Mouse (Mus musculus) forebrain, embryonic 12.5 days (tissue): ENCODE measurements around the gene Mtch1. TPM values are rescaled to one million over a fixed set of nuclear protein-coding genes. Genes with fewer than 3 reads are reported as not detected.
"Not testable (repeated sequence)": the region's sequence is repeated elsewhere in the genome, so short reads cannot be mapped to it uniquely, and the experiment has no call there.

ENCODE experiments used
- ATAC-seq: fragments of 200-750 bp; cut with Nextera tagmentation; 2 replicates; pipeline ENCODE4 v1.8.0; 2017; ENCODE audit warnings: moderate TSS enrichment; ENCODE audit not compliant: low FRiP score
- H3K27ac ChIP-seq: fragments of 300-500 bp; sonication (generic); 2 replicates; pipeline ENCODE4 v1.5.1; 2016; ENCODE audit warnings: mild to moderate bottlenecking
- H3K27me3 ChIP-seq: fragments of 300-500 bp; sonication (generic); 2 replicates; pipeline ENCODE4 v1.6.1; 2016; ENCODE audit warnings: mild to moderate bottlenecking
- H3K36me3 ChIP-seq: fragments of 300-500 bp; sonication (generic); replicated peaks from 2 replicates; pipeline ENCODE4 v1.6.1; 2016; ENCODE audit warnings: mild to moderate bottlenecking
- H3K4me1 ChIP-seq: fragments of 300-500 bp; sonication (generic); 2 replicates; pipeline ENCODE4 v1.6.1; 2016
- H3K4me2 ChIP-seq: fragments of 300-500 bp; sonication (generic); 2 replicates; pipeline ENCODE4 v1.6.1; 2016; ENCODE audit warnings: mild to moderate bottlenecking, moderate library complexity
- H3K4me3 ChIP-seq: fragments of 300-500 bp; sonication (generic); replicated peaks from 2 replicates; pipeline ENCODE4 v1.5.1; 2016; ENCODE audit warnings: mild to moderate bottlenecking
- H3K9ac ChIP-seq: fragments of 300-500 bp; sonication (generic); 2 replicates; pipeline ENCODE4 v1.6.1; 2016; ENCODE audit warnings: mild to moderate bottlenecking
- H3K9me3 ChIP-seq: fragments of 300-500 bp; sonication (generic); 2 replicates; pipeline ENCODE4 v1.6.1; 2016
- WGBS: fragments of 180-500 bp; shearing (Covaris S2); methylation state at CpG from one replicate; pipeline ENCODE4 v1.1.7; 2016; 5-methylcytosine and 5-hydroxymethylcytosine counted together
- polyA plus RNA-seq: library from polyadenylated mRNA; unstranded; fragments of >200 nt; fragmentation: Nextera tagmentation; extraction: Ambion mirVana; gene quantifications from 2 replicates; pipeline ENCODE4 v1.2.1, GENCODE M21; 2016

Gene Mtch1
- polyA plus RNA-seq = 381 and 393 TPM in 2 replicates

DNA sequence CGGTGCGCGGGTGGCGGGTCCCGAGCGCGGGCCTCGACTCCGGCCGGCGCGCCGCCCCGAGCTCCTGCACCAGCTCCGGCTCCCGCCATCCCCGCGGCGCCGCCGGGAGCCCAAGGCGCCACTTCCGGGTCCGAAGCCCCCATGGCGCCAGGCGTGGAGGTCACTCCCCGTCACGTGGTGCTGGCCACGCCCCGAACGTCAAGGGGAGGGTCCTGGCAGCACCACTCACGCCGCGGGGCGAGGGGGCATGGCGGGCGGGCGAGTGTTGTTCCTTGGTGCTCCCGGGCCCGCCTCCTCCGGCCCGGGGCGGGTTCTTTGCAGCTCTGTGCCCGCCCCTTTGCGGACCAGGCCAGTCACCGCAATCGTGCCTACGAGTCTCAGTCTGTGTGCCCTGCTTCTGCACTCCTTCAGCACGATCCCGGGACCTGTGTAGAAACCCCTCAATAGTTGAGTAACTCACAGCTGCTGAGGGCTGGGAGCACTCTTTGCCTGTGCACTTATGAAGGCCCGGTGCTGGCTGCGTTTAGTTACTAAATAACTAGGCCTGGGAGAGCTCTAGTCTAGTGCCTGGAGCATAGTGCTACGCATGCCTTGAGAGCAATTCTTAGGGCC, at the start of gene Mtch1:
Gene Mtch1 (minus strand): TSS at position 290 of the 612 bp plus-strand sequence.
- Histone ChIP-seq H3K27ac (peak within 1 kb of the TSS; percentile 90), H3K27me3 (no peaks in the 10 kb centered on the region), H3K4me2 (peak within 1 kb of the TSS; percentile 77), H3K4me1 (peaks cover 28% of the 10 kb centered on the region), H3K9me3 (no peaks in the 10 kb centered on the region), H3K36me3 (peaks cover 19% of the 10 kb centered on the region), H3K4me3 (peak within 1 kb of the TSS; percentile 75), H3K9ac (peak within 1 kb of the TSS; percentile 93)
- WGBS = 1% methylated on average over 43 of the region's 53 CpGs
- ATAC-seq = peak; percentile 96

DNA sequence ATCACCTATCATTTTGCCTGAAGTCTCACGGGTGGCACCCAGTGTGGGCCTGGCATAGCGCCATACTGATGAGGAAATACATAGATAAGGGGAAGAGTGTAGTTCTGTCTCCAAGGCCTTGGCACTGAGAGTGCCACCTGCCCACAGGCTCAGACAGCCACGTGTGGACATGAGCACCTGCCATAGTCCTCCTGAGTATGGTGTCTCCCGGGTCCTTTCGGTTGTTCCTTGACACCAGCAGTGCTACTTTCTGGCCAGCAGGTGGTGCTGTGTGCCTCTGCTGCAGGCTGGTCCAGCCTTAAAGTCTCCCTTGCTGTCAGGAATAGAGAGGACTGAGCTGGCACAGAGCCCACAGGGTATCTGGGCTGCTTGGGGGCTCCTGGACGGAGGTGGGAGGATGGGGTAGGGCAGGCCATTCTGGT, 49.1 kb upstream of the Mtch1 start:
- Histone ChIP-seq H3K9ac (no peak overlapping the region), H3K4me3 (no peak overlapping the region), H3K36me3 (no peaks in the 10 kb centered on the region), H3K9me3 (no peaks in the 10 kb centered on the region), H3K4me1 (peaks cover 23% of the 10 kb centered on the region), H3K27me3 (peaks cover 26% of the 10 kb centered on the region), H3K4me2 (0 out of 2 replicates have a peak overlapping the region, but pooled peaks have one; percentile 6), H3K27ac (no peak overlapping the region)
- 18% methylated on average over 6 of the region's 6 CpGs for WGBS
- peak; percentile 69 for ATAC-seq

- peaks cover 22% of the 10 kb centered on the region for H3K27me3 ChIP-seq
- no peaks in the 10 kb centered on the region for H3K36me3 ChIP-seq
- H3K9me3 ChIP-seq = no peaks in the 10 kb centered on the region
- no peak overlapping the region for H3K4me3 ChIP-seq
- H3K9ac ChIP-seq = no peak overlapping the region
- ATAC-seq = no peak
- no peak overlapping the region for H3K27ac ChIP-seq
- peaks cover 23% of the 10 kb centered on the region for H3K4me1 ChIP-seq
- no peak overlapping the region for H3K4me2 ChIP-seq
- WGBS = 63% methylated on average over 6 of the region's 6 CpGs
Measured at GRCm38 (mm10) chr17:29396056-29396799, 48.5 kb upstream of the Mtch1 start.

- Histone ChIP-seq H3K9me3 (no peaks in the 10 kb centered on the region), H3K36me3 (no peaks in the 10 kb centered on the region), H3K4me3 (no peak overlapping the region), H3K27ac (no peak overlapping the region), H3K4me2 (no peak overlapping the region), H3K27me3 (peaks cover 22% of the 10 kb centered on the region), H3K9ac (no peak overlapping the region), H3K4me1 (peaks cover 23% of the 10 kb centered on the region)
- WGBS = 68% methylated on average over 7 of the region's 7 CpGs
- ATAC-seq = no peak
Measured at GRCm38 (mm10) chr17:29395381-29395780, 47.6 kb upstream of the Mtch1 start.

DNA sequence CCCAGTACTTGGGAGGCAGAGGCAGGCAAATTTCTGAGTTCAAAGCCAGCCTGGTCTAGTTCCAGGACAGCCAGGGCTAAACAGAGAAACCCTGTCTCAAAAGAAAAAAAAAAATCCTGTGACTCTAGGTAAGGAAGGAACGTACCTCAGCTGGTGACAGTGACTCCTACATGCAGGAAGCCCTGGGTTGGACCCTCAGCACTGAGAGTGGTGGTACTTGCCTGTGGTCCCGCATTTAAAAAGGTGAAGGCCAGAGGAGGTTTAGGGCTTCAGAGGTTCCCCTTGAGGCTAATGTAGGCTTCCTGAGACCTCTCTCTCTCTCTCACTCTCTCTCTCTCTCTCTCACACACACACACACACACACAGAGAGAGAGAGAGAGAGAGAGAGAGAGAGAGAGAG, 47.0 kb upstream of the Mtch1 start:
- H3K4me2 ChIP-seq, H3K4me3 ChIP-seq, H3K36me3 ChIP-seq, H3K9ac ChIP-seq, H3K27ac ChIP-seq, ATAC-seq, H3K9me3 ChIP-seq: not testable (repeated sequence)
- H3K4me1 ChIP-seq = peaks cover 23% of the 10 kb centered on the region
- peaks cover 22% of the 10 kb centered on the region for H3K27me3 ChIP-seq
- 75% methylated on average over 2 of the region's 2 CpGs for WGBS

DNA sequence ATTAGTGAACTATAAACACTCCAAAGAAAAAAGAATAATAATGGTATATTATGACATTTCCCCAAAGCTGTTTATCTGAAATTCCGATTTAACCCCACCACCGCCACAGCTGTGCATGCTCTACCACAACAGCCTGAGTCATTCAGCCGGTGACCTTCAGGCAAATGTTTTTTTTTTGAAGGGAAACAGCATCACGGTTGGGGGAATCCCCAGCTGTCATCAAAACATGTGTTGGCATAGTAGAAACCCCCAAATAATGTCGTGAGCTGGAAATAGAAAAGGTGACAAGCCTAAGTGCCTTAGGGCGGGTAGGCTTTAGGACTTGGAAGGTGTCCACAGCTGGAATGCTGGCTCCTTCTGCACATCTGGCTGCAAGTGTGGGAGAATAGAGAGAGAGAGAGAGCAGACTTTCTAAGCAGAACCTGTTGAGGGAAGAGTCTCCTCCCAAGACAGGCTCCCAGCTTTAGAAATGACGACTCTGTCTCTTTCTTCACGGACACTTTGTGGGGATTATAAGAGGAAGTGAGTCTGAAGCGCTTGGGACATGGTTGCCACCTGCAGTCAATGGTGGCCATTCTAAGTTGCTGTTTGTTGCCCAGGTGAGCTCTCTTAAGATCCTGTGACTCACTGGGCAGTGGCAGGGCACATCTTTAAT, 46.5 kb upstream of the Mtch1 start:
- Histone ChIP-seq H3K4me1 (peaks cover 22% of the 10 kb centered on the region), H3K9ac (no peak overlapping the region), H3K27ac (no peak overlapping the region), H3K36me3 (no peaks in the 10 kb centered on the region), H3K4me2 (no peak overlapping the region), H3K27me3 (peaks cover 18% of the 10 kb centered on the region), H3K4me3 (no peak overlapping the region), H3K9me3 (no peaks in the 10 kb centered on the region)
- no peak for ATAC-seq
- WGBS = 74% methylated on average over 9 of the region's 9 CpGs

DNA sequence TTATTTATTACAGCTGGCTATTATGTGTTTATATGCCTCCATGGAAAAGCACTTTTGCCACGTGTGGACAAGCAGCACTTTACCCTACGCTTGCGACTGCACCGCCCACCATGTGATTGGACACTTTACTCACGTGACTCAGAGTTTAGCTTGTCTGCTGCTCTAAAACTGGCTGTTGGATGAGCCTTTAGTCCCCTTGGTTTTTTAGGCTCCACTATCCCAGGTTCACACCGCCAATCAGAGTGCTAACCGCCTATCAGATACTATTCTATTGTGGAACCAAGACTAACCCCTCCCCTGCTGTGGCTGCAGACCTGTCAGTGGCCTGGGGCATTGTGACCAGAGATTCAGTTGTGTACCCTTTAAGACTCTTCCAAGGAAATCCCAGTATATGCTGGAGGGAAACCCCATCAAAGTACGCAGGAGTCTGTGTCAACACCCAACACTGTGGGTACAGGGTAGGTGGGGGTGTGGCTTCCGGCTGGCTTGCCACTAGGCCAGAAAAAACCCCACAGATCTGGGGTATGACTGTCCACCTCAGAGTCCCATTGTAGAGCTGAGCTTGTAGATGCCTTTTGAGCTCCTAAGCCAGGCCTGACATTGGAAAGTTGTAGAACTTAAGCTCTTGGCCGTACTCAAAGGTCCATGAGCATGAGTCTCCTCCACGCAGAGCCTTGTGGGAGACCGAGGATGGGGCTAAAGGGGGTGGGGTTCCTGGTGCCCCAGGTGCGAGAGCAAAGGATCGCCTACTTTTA, 45.8 kb upstream of the Mtch1 start:
- WGBS = 68% methylated on average over 14 of the region's 14 CpGs
- no peaks in the 10 kb centered on the region for H3K9me3 ChIP-seq

GRCm38 (mm10) chr17:29391280-29391679, 43.5 kb upstream of the Mtch1 start:
- no peaks in the 10 kb centered on the region for H3K36me3 ChIP-seq
- WGBS = 87% methylated on average over 8 of the region's 8 CpGs

More for the DNA sequence above, 45.8 kb upstream of the Mtch1 start:
- peaks cover 15% of the 10 kb centered on the region for H3K4me1 ChIP-seq
- 0 out of 2 replicates have a peak overlapping the region, but pooled peaks have one; percentile 5 for H3K9ac ChIP-seq
- no peak overlapping the region for H3K27ac ChIP-seq
- no peak for ATAC-seq
- H3K36me3 ChIP-seq = no peaks in the 10 kb centered on the region
- no peak overlapping the region for H3K4me3 ChIP-seq
- peaks cover 14% of the 10 kb centered on the region for H3K27me3 ChIP-seq
- no peak overlapping the region for H3K4me2 ChIP-seq

GRCm38 (mm10) chr17:29388978-29389377, 41.2 kb upstream of the Mtch1 start:
- 84% methylated on average over 11 of the region's 11 CpGs for WGBS
- no peak overlapping the region for H3K27ac ChIP-seq
- no peaks in the 10 kb centered on the region for H3K27me3 ChIP-seq
- H3K4me2 ChIP-seq = no peak overlapping the region
- no peak overlapping the region for H3K9ac ChIP-seq
- H3K4me1 ChIP-seq = peaks cover 2% of the 10 kb centered on the region; the same call in 1 of the 2 replicates
- H3K36me3 ChIP-seq = no peaks in the 10 kb centered on the region
- ATAC-seq = no peak
- no peaks in the 10 kb centered on the region for H3K9me3 ChIP-seq
- H3K4me3 ChIP-seq = no peak overlapping the region

More at GRCm38 (mm10) chr17:29391280-29391679, 43.5 kb upstream of the Mtch1 start:
- peaks cover 14% of the 10 kb centered on the region for H3K27me3 ChIP-seq
- H3K4me2 ChIP-seq = no peak overlapping the region
- H3K9ac ChIP-seq = no peak overlapping the region
- no peaks in the 10 kb centered on the region for H3K4me1 ChIP-seq
- H3K27ac ChIP-seq = no peak overlapping the region
- no peak overlapping the region for H3K4me3 ChIP-seq
- no peak for ATAC-seq
- no peaks in the 10 kb centered on the region for H3K9me3 ChIP-seq

GRCm38 (mm10) chr17:29385746-29386145, 38.0 kb upstream of the Mtch1 start:
- H3K36me3 ChIP-seq = no peaks in the 10 kb centered on the region
- peaks cover 6% of the 10 kb centered on the region; the same call in 1 of the 2 replicates for H3K4me1 ChIP-seq
- no peaks in the 10 kb centered on the region for H3K27me3 ChIP-seq
- H3K9me3 ChIP-seq = no peaks in the 10 kb centered on the region
- H3K9ac ChIP-seq = no peak overlapping the region
- WGBS = 30% methylated on average over 6 of the region's 6 CpGs
- no peak overlapping the region for H3K4me2 ChIP-seq
- H3K27ac ChIP-seq = no peak overlapping the region
- H3K4me3 ChIP-seq = no peak overlapping the region
- ATAC-seq = no peak

DNA sequence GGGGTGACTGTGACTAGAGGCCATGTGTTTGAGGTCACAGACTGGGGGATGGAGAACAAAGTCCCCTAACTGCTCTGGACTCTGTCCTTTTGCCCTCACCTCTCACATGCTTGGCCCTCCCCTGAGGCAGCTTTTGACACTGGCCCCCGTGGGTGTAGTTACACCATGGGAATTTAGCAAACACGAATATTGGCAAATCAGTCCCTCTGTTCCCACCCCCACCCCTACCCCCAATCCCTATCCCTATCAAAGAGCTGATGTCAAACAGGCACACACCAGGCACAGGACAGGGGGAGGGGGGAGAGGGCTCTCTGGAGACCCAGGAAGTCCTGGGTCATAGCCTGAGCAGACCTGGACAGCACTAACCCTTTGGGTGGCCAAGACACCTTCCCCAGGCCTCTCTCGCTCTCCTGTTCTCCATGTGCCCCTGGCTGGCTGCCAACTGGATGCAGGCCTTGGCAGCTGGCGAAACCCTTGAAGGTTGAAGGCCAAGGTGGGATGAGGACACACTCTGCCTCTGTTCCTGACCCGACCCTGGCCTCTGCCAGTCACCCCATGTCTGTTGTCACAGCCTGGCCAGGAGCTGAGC, 37.2 kb upstream of the Mtch1 start:
- ATAC-seq = no peak
- Histone ChIP-seq H3K9me3 (no peaks in the 10 kb centered on the region), H3K4me3 (no peak overlapping the region), H3K36me3 (no peaks in the 10 kb centered on the region), H3K27ac (no peak overlapping the region), H3K4me1 (peaks cover 6% of the 10 kb centered on the region; the same call in 1 of the 2 replicates), H3K9ac (no peak overlapping the region), H3K4me2 (no peak overlapping the region), H3K27me3 (no peaks in the 10 kb centered on the region)
- 73% methylated on average over 5 of the region's 5 CpGs for WGBS
